Mouse (Mus musculus): Measurements from ENCODE around the gene Smim20. TPM values are rescaled to one million over a fixed set of nuclear protein-coding genes. Genes with fewer than 3 reads are reported as not detected.

The Smim20 gene
- polyA plus RNA-seq, 1 experiment from 2014 or later = 77.5 TPM

DNA sequence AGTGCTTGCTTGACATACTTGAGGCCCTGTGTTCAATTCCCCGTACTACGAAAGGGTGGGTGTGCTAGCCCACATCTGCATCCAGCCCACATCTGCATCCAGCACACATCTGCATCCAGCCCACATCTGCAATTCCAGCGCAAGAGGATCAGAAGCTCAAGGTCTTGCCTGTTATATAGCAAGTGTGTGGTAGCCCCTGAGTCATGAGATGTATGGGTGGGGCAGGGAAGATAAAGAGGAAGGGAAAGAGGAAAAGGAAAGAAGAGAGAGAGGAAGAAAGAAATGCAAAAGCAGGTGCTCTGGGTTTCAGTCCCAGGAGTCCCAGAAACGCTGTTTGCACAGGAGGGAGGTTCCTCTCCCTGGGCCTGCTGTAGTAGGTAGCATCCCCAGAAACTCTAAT lies 15.6 kb downstream of the Smim20 start:
- WGBS = 85% methylated on average over 4 of the region's 4 CpGs
- peaks cover 12% of the 10 kb centered on the region for H3K27me3 ChIP-seq
- no peak overlapping the region for H3K4me2 ChIP-seq
- no peaks in the 10 kb centered on the region for H3K9me3 ChIP-seq
- no peaks in the 10 kb centered on the region for H3K4me1 ChIP-seq
- no peak overlapping the region for H3K9ac ChIP-seq
- no peak overlapping the region for H3K27ac ChIP-seq
- H3K4me3 ChIP-seq = no peak overlapping the region
- ATAC-seq (ENCODE audit: insufficient number of reproducible peaks, insufficient read depth, low FRiP score, low TSS enrichment, low read depth) = no peak
- peaks cover 11% of the 10 kb centered on the region for H3K36me3 ChIP-seq

DNA sequence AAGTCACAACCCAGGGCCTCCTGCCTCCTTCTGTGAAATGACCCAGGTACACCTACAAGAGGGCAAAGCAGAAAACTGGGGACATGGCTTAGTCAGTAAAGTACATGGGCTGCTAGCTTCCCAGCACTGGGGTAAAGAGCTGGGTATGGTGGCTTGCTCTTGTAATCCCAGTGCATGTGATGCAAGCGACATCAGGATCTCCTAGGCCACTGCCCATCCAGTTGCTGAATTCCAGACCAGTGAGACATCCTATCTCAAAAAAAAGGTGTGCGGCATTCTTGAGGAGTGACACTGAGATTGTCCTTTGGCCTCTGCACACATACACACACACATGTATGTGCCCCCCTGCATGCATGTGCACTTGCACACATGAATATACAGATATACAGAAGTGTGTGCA lies 19.5 kb downstream of the Smim20 start:
- Histone ChIP-seq H3K27me3 (no peaks in the 10 kb centered on the region), H3K9ac (no peak overlapping the region), H3K27ac (no peak overlapping the region), H3K9me3 (no peaks in the 10 kb centered on the region), H3K4me1 (no peaks in the 10 kb centered on the region), H3K4me3 (no peak overlapping the region), H3K4me2 (no peak overlapping the region), H3K36me3 (no peaks in the 10 kb centered on the region)
- 92% methylated on average over 2 of the region's 2 CpGs for WGBS
- no peak for ATAC-seq (ENCODE audit: insufficient number of reproducible peaks, insufficient read depth, low FRiP score, low TSS enrichment, low read depth)

- WGBS = 24% methylated on average over 9 of the region's 9 CpGs
- no peaks in the 10 kb centered on the region for H3K9me3 ChIP-seq
- H3K36me3 ChIP-seq = no peaks in the 10 kb centered on the region
- no peak overlapping the region for H3K4me3 ChIP-seq
- no peak overlapping the region for H3K9ac ChIP-seq
- no peaks in the 10 kb centered on the region for H3K4me1 ChIP-seq
- no peaks in the 10 kb centered on the region for H3K27me3 ChIP-seq
- ATAC-seq (ENCODE audit: insufficient number of reproducible peaks, insufficient read depth, low FRiP score, low TSS enrichment, low read depth) = no peak
- no peak overlapping the region for H3K27ac ChIP-seq
- H3K4me2 ChIP-seq = no peak overlapping the region
These were observed 22.6 kb downstream of the Smim20 start for GRCm38 (mm10) chr5:53289438-53289837.

DNA sequence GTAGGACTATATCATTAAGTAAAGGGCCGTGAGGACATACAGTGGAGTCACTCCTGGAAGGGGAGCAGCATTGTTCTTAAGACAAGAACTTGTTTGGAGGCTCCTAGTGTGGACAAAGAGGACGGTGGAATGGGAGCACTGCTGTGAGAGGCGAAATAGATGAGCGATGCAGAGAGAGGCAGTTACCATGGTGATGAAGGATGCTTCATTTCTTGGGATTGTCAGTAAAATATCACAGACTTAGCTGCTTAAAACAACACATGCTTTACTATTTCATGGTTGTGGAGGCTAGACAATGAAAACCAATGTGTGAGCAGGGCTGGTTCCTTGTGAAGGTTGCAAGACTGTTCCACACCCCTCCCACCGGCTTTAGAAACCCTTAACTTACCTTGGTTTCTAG lies 27.7 kb downstream of the Smim20 start:
- 89% methylated on average over 5 of the region's 5 CpGs for WGBS
- no peak overlapping the region for H3K4me2 ChIP-seq
- H3K36me3 ChIP-seq = no peaks in the 10 kb centered on the region
- no peak for ATAC-seq (ENCODE audit: insufficient number of reproducible peaks, insufficient read depth, low FRiP score, low TSS enrichment, low read depth)
- no peaks in the 10 kb centered on the region for H3K9me3 ChIP-seq
- H3K27ac ChIP-seq = no peak overlapping the region
- no peaks in the 10 kb centered on the region for H3K4me1 ChIP-seq
- no peak overlapping the region for H3K4me3 ChIP-seq
- no peaks in the 10 kb centered on the region for H3K27me3 ChIP-seq
- H3K9ac ChIP-seq = no peak overlapping the region

GRCm38 (mm10) chr5:53296961-53297360 lies 30.1 kb downstream of the Smim20 start:
- no peak overlapping the region for H3K27ac ChIP-seq
- ATAC-seq (ENCODE audit: insufficient number of reproducible peaks, insufficient read depth, low FRiP score, low TSS enrichment, low read depth) = no peak
- H3K27me3 ChIP-seq = no peaks in the 10 kb centered on the region
- H3K4me2 ChIP-seq = no peak overlapping the region
- H3K9ac ChIP-seq = no peak overlapping the region
- no peaks in the 10 kb centered on the region for H3K36me3 ChIP-seq
- no peaks in the 10 kb centered on the region for H3K4me1 ChIP-seq
- WGBS = 89% methylated on average over 4 of the region's 4 CpGs
- H3K4me3 ChIP-seq = no peak overlapping the region
- H3K9me3 ChIP-seq = no peaks in the 10 kb centered on the region

DNA sequence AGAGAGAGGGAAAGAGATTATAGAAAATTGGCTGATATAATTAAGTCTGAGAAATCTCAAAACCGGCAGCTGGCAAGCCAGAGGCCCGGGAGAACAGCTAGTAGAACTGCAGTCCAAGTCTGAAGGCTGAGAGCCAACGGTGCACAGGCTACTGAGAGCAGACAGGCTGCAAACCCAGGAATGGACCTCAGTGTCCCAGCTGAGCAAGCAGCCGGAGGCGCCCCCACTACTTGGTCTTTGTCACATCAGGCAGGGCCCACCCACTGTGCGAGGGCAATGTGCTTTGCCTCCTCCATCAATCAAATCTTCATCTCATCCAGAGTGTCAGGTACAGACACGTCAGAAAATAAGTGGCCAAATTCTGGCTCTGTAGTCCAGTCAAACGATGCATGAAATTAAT lies 34.6 kb downstream of the Smim20 start:
- no peak overlapping the region for H3K9ac ChIP-seq
- H3K4me3 ChIP-seq = no peak overlapping the region
- 71% methylated on average over 8 of the region's 8 CpGs for WGBS
- H3K27me3 ChIP-seq = no peaks in the 10 kb centered on the region
- H3K9me3 ChIP-seq = no peaks in the 10 kb centered on the region
- no peaks in the 10 kb centered on the region for H3K4me1 ChIP-seq
- H3K36me3 ChIP-seq = no peaks in the 10 kb centered on the region
- no peak overlapping the region for H3K4me2 ChIP-seq
- ATAC-seq (ENCODE audit: insufficient number of reproducible peaks, insufficient read depth, low FRiP score, low TSS enrichment, low read depth) = no peak
- H3K27ac ChIP-seq = no peak overlapping the region

- Histone ChIP-seq H3K4me2 (no peak overlapping the region), H3K4me1 (no peaks in the 10 kb centered on the region), H3K27me3 (no peaks in the 10 kb centered on the region), H3K27ac (no peak overlapping the region), H3K9me3 (no peaks in the 10 kb centered on the region), H3K36me3 (no peaks in the 10 kb centered on the region), H3K4me3 (no peak overlapping the region), H3K9ac (no peak overlapping the region)
- ATAC-seq (ENCODE audit: insufficient number of reproducible peaks, insufficient read depth, low FRiP score, low TSS enrichment, low read depth) = no peak
- 76% methylated on average over 10 of the region's 10 CpGs for WGBS
These were observed 36.2 kb downstream of the Smim20 start for GRCm38 (mm10) chr5:53302895-53303670.

DNA sequence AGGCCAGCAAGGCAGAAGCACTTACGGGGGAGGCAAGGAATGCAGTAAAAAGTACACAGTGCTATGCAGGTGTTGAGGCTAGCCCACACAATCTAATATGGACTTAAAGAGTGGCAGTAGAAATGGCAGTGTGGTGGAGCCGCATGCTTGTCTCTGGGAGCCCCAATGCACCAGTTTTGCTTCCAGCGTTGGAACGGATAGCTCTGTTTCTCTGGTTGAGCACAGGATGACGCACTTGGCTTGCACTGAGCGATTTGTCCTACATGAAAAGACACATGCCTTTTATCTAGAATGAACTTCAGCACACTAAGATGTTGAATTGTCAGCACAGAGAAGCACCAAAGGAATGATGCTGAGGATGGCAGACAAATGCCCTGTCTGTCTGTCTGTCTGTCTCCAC lies 37.1 kb downstream of the Smim20 start:
- Histone ChIP-seq H3K27ac (no peak overlapping the region), H3K36me3 (no peaks in the 10 kb centered on the region), H3K9me3 (no peaks in the 10 kb centered on the region), H3K9ac (no peak overlapping the region), H3K27me3 (no peaks in the 10 kb centered on the region), H3K4me3 (no peak overlapping the region), H3K4me1 (no peaks in the 10 kb centered on the region), H3K4me2 (no peak overlapping the region)
- WGBS = 95% methylated on average over 6 of the region's 6 CpGs
- ATAC-seq (ENCODE audit: insufficient number of reproducible peaks, insufficient read depth, low FRiP score, low TSS enrichment, low read depth) = no peak

- no peaks in the 10 kb centered on the region for H3K36me3 ChIP-seq
- H3K4me3 ChIP-seq = no peak overlapping the region
- no peak for ATAC-seq (ENCODE audit: insufficient number of reproducible peaks, insufficient read depth, low FRiP score, low TSS enrichment, low read depth)
- H3K27me3 ChIP-seq = no peaks in the 10 kb centered on the region
- no peaks in the 10 kb centered on the region for H3K9me3 ChIP-seq
- H3K4me2 ChIP-seq = no peak overlapping the region
- no peaks in the 10 kb centered on the region for H3K4me1 ChIP-seq
- no peak overlapping the region for H3K9ac ChIP-seq
- no peak overlapping the region for H3K27ac ChIP-seq
- 68% methylated on average over 4 of the region's 4 CpGs for WGBS
These were observed 38.1 kb downstream of the Smim20 start for GRCm38 (mm10) chr5:53304936-53305335.

- no peak for ATAC-seq (ENCODE audit: insufficient number of reproducible peaks, insufficient read depth, low FRiP score, low TSS enrichment, low read depth)
- WGBS = 88% methylated on average over 3 of the region's 3 CpGs
- no peaks in the 10 kb centered on the region for H3K4me1 ChIP-seq
- H3K9me3 ChIP-seq = no peaks in the 10 kb centered on the region
- H3K9ac ChIP-seq = no peak overlapping the region
- H3K4me2 ChIP-seq = no peak overlapping the region
- no peaks in the 10 kb centered on the region for H3K36me3 ChIP-seq
- H3K4me3 ChIP-seq = no peak overlapping the region
- no peaks in the 10 kb centered on the region for H3K27me3 ChIP-seq
- no peak overlapping the region for H3K27ac ChIP-seq
These were observed 40.0 kb downstream of the Smim20 start for GRCm38 (mm10) chr5:53306864-53307263.

DNA sequence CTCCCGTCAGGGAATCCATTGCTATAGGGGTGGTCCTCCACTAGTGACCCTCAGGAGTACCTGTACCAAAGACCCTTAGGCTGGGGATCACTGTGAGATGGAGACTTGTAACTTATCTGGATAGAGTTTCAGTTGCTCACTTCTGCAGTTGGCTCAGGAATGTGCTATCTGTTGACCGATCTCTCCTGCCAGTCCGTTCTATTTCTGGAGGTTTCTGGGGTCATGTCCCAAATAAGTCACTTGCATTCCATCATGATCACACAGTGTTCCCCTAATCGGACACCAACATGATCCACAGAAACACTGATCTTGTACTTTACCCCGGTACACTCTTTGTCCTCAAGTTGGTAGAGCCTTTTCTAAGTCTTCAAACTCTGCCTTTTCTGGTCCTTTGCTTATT lies 40.6 kb downstream of the Smim20 start:
- H3K9me3 ChIP-seq = no peaks in the 10 kb centered on the region
- 76% methylated on average over 5 of the region's 5 CpGs for WGBS

GRCm38 (mm10) chr5:53314404-53315167 lies 47.7 kb downstream of the Smim20 start:
- H3K9me3 ChIP-seq = no peaks in the 10 kb centered on the region
- no peak overlapping the region for H3K4me2 ChIP-seq
- no peaks in the 10 kb centered on the region for H3K36me3 ChIP-seq
- H3K4me1 ChIP-seq = 0 out of 2 replicates have a peak, but pooled peaks cover 2% of the 10 kb centered on the region
- H3K27ac ChIP-seq = no peak overlapping the region
- H3K4me3 ChIP-seq = no peak overlapping the region
- H3K9ac ChIP-seq = no peak overlapping the region
- WGBS = 90% methylated on average over 13 of the region's 13 CpGs
- no peaks in the 10 kb centered on the region for H3K27me3 ChIP-seq
- no peak for ATAC-seq (ENCODE audit: insufficient number of reproducible peaks, insufficient read depth, low FRiP score, low TSS enrichment, low read depth)

More for the DNA sequence above, 40.6 kb downstream of the Smim20 start:
- Histone ChIP-seq H3K4me2 (no peak overlapping the region), H3K36me3 (no peaks in the 10 kb centered on the region), H3K27ac (no peak overlapping the region), H3K4me3 (no peak overlapping the region), H3K9ac (no peak overlapping the region), H3K4me1 (no peaks in the 10 kb centered on the region), H3K27me3 (no peaks in the 10 kb centered on the region)
- ATAC-seq (ENCODE audit: insufficient number of reproducible peaks, insufficient read depth, low FRiP score, low TSS enrichment, low read depth) = no peak
